Comparison of ENCODE assay signal across 11 mouse cellular contexts in genomic region chr3:27448367-27448766, GRCm38 (mm10).
A peak's percentile ranks its signal among the peaks of the same experiment; 100 is the strongest.
DNase-seq lines count a peak whose midpoint lies in the region; ATAC-seq and TF ChIP-seq lines count a peak whose summit lies in the region.
"Had no signal": no experiment of that assay in that cellular context is flagged by ENCODE, and none has a peak within 500 bp of the region (broad histone marks: within the 10 kb centered on the region; RNA-seq: fewer than 3 reads in every experiment).

No protein-coding gene starts in this region.

- no peaks in the 10 kb centered on the region for H3K9me3 ChIP-seq in intestine, postnatal 0 days (ENCODE audit: control insufficient read depth)
- H3K9me3 ChIP-seq in intestine, embryonic 15.5 days: no peaks in the 10 kb centered on the region
- H3K9me3 ChIP-seq: midbrain, embryonic 12.5 days had no signal

- 89% methylated on average over 9 of the region's 9 CpGs for WGBS in intestine, postnatal 0 days
- WGBS in intestine, embryonic 15.5 days: 89% methylated on average over 9 of the region's 9 CpGs
- 88% methylated on average over 9 of the region's 9 CpGs for WGBS in small intestine, adult 2 months

- TF ChIP-seq POLR2A in small intestine, adult 2 months (IDR thresholded peaks at IDR 0.05; ENCODE audit: low read depth, low read length): no peak

- ATAC-seq in intestine, postnatal 0 days: no peak
- no peak for ATAC-seq in intestine, embryonic 15.5 days

- H3K4me3 ChIP-seq in intestine, postnatal 0 days (ENCODE audit: low read depth, low read length): no peak overlapping the region
- H3K4me3 ChIP-seq in intestine, embryonic 15.5 days (replicated peaks): no peak overlapping the region
- H3K4me3 ChIP-seq in small intestine, adult 2 months (ENCODE audit: low read depth, low read length): no peak overlapping the region
- H3K4me3 ChIP-seq: midbrain, embryonic 12.5 days had no signal

- H3K9ac ChIP-seq in intestine, postnatal 0 days (ENCODE audit: low read depth, low read length): no peak overlapping the region
- H3K9ac ChIP-seq in intestine, embryonic 15.5 days: no peak overlapping the region
- H3K9ac ChIP-seq: midbrain, embryonic 12.5 days had no signal

- H3K4me2 ChIP-seq in intestine, postnatal 0 days (replicated peaks; ENCODE audit: low read depth): no peak overlapping the region
- no peak overlapping the region for H3K4me2 ChIP-seq in intestine, embryonic 15.5 days (replicated peaks)
- H3K4me2 ChIP-seq: midbrain, embryonic 12.5 days had no signal

- peak; percentile 29 for DNase-seq in retina, postnatal 1 day
- DNase-seq in retina, embryonic 14.5 days (ENCODE audit: low spot score): no peak
- peak; percentile 29 for DNase-seq in brain, adult 2 months (ENCODE audit: low read depth, low spot score)
- no peak for DNase-seq in gastrocnemius, adult 18-20 months (ENCODE audit: low spot score)
- DNase-seq: cerebellum, adult 11-12 months; heart, adult 18-20 months; left cerebral cortex, postnatal 4 days had no signal

- TF ChIP-seq CTCF in intestine, postnatal 0 days (IDR thresholded peaks at IDR 0.05; ENCODE audit: low read depth): peak; percentile 66
- TF ChIP-seq CTCF in small intestine, adult 2 months (IDR thresholded peaks at IDR 0.05; ENCODE audit: extremely low read depth, insufficient read length, insufficient replicate concordance, low read depth, low read length): peak; percentile 33; the same call in 1 of the 2 replicates

- no peaks in the 10 kb centered on the region for H3K4me1 ChIP-seq in intestine, postnatal 0 days (replicated peaks; ENCODE audit: control insufficient read depth, insufficient read depth, low read length)
- no peaks in the 10 kb centered on the region for H3K4me1 ChIP-seq in intestine, embryonic 15.5 days (replicated peaks)
- no peaks in the 10 kb centered on the region for H3K4me1 ChIP-seq in small intestine, adult 2 months (ENCODE audit: control insufficient read depth, insufficient read depth, insufficient read length, low read length)
- H3K4me1 ChIP-seq: midbrain, embryonic 12.5 days had no signal

- H3K36me3 ChIP-seq in intestine, postnatal 0 days (ENCODE audit: control insufficient read depth, insufficient read depth): peaks cover 72% of the 10 kb centered on the region
- H3K36me3 ChIP-seq in intestine, embryonic 15.5 days: peaks cover 17% of the 10 kb centered on the region; the same call in 1 of the 2 replicates
- peaks cover 20% of the 10 kb centered on the region for H3K36me3 ChIP-seq in small intestine, adult 2 months (ENCODE audit: control insufficient read depth, insufficient read depth, low read length)
- H3K36me3 ChIP-seq: midbrain, embryonic 12.5 days had no signal

- H3K27me3 ChIP-seq in intestine, postnatal 0 days (replicated peaks; ENCODE audit: control insufficient read depth, insufficient read depth, low read length): no peaks in the 10 kb centered on the region
- no peaks in the 10 kb centered on the region for H3K27me3 ChIP-seq in intestine, embryonic 15.5 days (replicated peaks)
- H3K27me3 ChIP-seq in small intestine, adult 2 months (ENCODE audit: control insufficient read depth, insufficient read depth, low read length): no peaks in the 10 kb centered on the region
- H3K27me3 ChIP-seq: midbrain, embryonic 12.5 days had no signal

- no peak overlapping the region for H3K27ac ChIP-seq in intestine, postnatal 0 days (ENCODE audit: low read depth, low read length)
- no peak overlapping the region for H3K27ac ChIP-seq in intestine, embryonic 15.5 days
- no peak overlapping the region for H3K27ac ChIP-seq in small intestine, adult 2 months (ENCODE audit: insufficient read depth, low read depth, low read length)
- H3K27ac ChIP-seq: midbrain, embryonic 12.5 days had no signal

Comparison
In these comparisons a context has a peak if more than half of its experiments do, and no peak if none do; other contexts are left out.
1. DNase-seq: peak in retina, postnatal 1 day (single experiment) and brain, adult 2 months (single experiment); none in retina, embryonic 14.5 days (single experiment) and gastrocnemius, adult 18-20 months (single experiment).